Mouse (Mus musculus): Measurements from ENCODE around the gene Iars2. TPM values are rescaled to one million over a fixed set of nuclear protein-coding genes. Genes with fewer than 3 reads are reported as not detected.

Gene Iars2
- 64.7 TPM for polyA plus RNA-seq (2021)

DNA sequence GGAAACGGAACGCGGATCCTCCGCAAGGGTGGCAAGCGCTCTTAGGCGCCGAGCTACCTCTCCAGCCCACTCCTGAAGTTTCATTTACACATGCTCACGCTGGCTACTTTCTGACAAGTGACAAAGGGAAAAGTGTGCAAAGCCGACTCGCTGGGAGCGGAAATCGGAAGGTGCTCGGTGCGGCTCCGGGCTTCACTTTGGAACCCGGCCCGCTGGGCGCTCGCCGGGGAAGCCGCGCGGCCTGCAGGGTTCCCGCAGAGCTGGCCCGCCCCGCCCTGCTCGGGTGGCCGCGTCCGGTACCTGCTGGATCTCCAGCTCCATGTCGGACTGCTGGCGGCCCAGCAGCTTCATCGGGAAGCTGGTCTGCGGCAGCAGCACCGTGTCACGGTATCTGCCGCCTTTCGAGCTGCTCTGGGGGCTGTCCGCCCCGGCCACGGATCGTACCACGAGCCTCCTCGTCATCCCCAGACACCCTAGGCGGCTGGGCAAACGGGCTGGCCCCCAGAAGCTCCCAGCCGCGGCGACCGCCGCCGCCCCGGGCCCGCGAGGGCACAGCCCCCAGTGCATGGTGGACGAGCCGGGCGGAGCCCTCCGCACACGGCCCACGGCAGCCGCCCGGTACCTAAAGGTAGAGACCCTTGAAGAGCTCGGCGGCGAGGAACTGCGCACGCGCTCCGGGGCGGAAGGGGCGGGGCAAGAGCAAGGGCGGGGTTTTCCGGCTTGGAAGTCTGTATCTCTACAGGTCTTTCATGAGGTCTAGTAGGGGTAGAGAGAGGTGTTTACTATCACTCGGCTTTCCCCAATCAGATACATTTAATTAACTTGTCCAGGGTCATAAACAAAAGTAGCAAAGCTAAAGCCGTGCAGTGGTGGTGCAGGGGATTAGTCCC is at the start of gene Iars2:
Iars2 (minus strand) TSS at position 676 of the 890 bp plus-strand sequence.
- TF ChIP-seq CTCF (IDR thresholded peaks at IDR 0.05), result no peak
- ChIA-PET CTCF (interaction anchor here (0.9 to 1.4 kb wide), 2 partner anchors 13 to 14 kb away, joined by 3 read pairs; no protein-coding TSS in a partner anchor), POLR2A (interaction anchor here (1.1 to 1.3 kb wide), 2 partner anchors 16 to 22 kb away, joined by 3 read pairs; no protein-coding TSS in a partner anchor)
- in situ Hi-C loops (cut with MboI; ENCODE audit: low pct_unique_long_range_greater_than_20kb), result no loop called here
- ATAC-seq (peak; percentile 61), DNase-seq (ENCODE audit: low read depth, low spot score) (no peak)
- H3K27me3 ChIP-seq, result no peaks in the 10 kb centered on the region

DNA sequence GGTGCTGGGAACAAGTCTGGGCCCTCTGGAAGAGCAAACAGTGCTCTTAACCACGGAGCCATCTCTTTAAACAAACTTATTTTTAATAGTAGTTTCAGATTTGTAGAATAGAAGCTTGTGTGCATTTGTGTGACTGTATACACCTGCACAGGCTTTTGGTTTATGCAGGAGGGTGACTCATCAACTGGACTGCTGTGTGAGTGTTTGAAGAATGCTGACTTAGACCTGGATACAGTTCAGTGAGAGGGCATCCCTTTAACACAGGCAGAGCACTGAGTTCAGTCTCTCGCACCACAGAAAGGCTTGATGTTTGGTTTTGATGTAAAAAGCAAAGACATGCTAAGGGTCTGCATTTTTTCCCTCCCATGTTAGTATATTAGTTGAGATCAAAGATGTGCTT is 48.2 kb upstream of the Iars2 start:
- ChIA-PET CTCF (interaction anchor here (1.0 to 1.9 kb wide), 3 partner anchors 10 to 15 kb away, joined by 3 to 6 read pairs (median 4); no protein-coding TSS in a partner anchor), POLR2A (no interaction called here)
- H3K27me3 ChIP-seq, result no peaks in the 10 kb centered on the region
- TF ChIP-seq CTCF (IDR thresholded peaks at IDR 0.05), result no peak
- in situ Hi-C loops (cut with MboI; ENCODE audit: low pct_unique_long_range_greater_than_20kb), result no loop called here
- DNase-seq (ENCODE audit: low read depth, low spot score) (no peak), ATAC-seq (no peak)

GRCm38 (mm10) chr1:185376390-185376789 is 47.2 kb upstream of the Iars2 start:
- ChIA-PET CTCF (interaction anchor here (1.5 kb wide), 1 partner anchor 16 kb away, joined by 4 read pairs; no protein-coding TSS in a partner anchor), POLR2A (no interaction called here)
- DNase-seq (ENCODE audit: low read depth, low spot score), result no peak
- ATAC-seq, result peak; percentile 31
- no peak for TF ChIP-seq CTCF (IDR thresholded peaks at IDR 0.05)
- in situ Hi-C loops (cut with MboI; ENCODE audit: low pct_unique_long_range_greater_than_20kb), result no loop called here
- H3K27me3 ChIP-seq, result no peaks in the 10 kb centered on the region

DNA sequence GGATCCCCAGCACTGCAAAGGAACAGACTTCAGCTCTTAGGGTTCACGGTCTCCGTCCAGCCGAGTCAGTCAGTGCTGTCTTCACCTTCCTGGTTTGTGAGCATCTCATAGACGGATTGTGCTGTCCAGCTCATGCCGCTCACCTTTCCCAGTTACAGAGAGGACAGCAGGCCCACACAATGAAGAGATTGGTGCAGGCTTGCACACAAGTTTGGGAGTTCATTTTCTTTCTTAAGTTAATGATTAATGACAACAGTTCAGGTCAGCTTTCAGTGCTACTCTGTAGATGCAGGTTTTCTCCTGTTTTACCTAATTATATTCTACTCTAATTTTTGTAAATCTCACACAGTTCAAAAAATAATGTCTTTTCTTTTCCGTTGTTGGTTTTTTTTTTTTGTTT is 40.8 kb upstream of the Iars2 start:
- H3K27me3 ChIP-seq, result no peaks in the 10 kb centered on the region
- ChIA-PET CTCF (interaction anchor here (0.5 to 1.9 kb wide), 4 partner anchors 12 to 1423 kb away, joined by 3 to 5 read pairs (median 4); no protein-coding TSS in a partner anchor), POLR2A (no interaction called here)
- in situ Hi-C loops (cut with MboI; ENCODE audit: low pct_unique_long_range_greater_than_20kb), result no loop called here
- ATAC-seq (no peak), DNase-seq (ENCODE audit: low read depth, low spot score) (no peak)
- TF ChIP-seq CTCF (IDR thresholded peaks at IDR 0.05), result no peak

GRCm38 (mm10) chr1:185367383-185367782 is 38.2 kb upstream of the Iars2 start:
- H3K27me3 ChIP-seq, result no peaks in the 10 kb centered on the region
- ChIA-PET POLR2A (interaction anchor here (1.1 kb wide), 1 partner anchor 34 kb away, joined by 3 read pairs; no protein-coding TSS in a partner anchor), CTCF (interaction anchor here (1.1 to 2.4 kb wide), 2 partner anchors 11 to 37 kb away, joined by 3 to 6 read pairs; no protein-coding TSS in a partner anchor)
- ATAC-seq (no peak), DNase-seq (ENCODE audit: low read depth, low spot score) (no peak)
- in situ Hi-C loops (cut with MboI; ENCODE audit: low pct_unique_long_range_greater_than_20kb), result no loop called here
- TF ChIP-seq CTCF (IDR thresholded peaks at IDR 0.05), result no peak

GRCm38 (mm10) chr1:185364183-185364540 is 35.0 kb upstream of the Iars2 start:
- ChIA-PET POLR2A (interaction anchor here (1.4 kb wide), 1 partner anchor 10 kb away, joined by 4 read pairs; no protein-coding TSS in a partner anchor), CTCF (no interaction called here)
- no peak for DNase-seq (ENCODE audit: low read depth, low spot score)
- ATAC-seq, result no peak
- in situ Hi-C loops (cut with MboI; ENCODE audit: low pct_unique_long_range_greater_than_20kb), result no loop called here
- TF ChIP-seq CTCF (IDR thresholded peaks at IDR 0.05), result no peak
- no peaks in the 10 kb centered on the region for H3K27me3 ChIP-seq

GRCm38 (mm10) chr1:185363526-185364182 is 34.5 kb upstream of the Iars2 start:
- peak; percentile 74 for ATAC-seq
- no peak for TF ChIP-seq CTCF (IDR thresholded peaks at IDR 0.05)

GRCm38 (mm10) chr1:185362677-185363520 is 33.7 kb upstream of the Iars2 start, which contains the start of gene Eprs:
Gene Eprs, plus strand, starts transcription at chr1:185363044.
- POLR2A ChIA-PET, result interaction anchor here (0.6 to 1.0 kb wide), 2 partner anchors 9 to 20 kb away, joined by 3 read pairs; no protein-coding TSS in a partner anchor
- DNase-seq (ENCODE audit: low read depth, low spot score) (peak; percentile 80), ATAC-seq (peak; percentile 83)
- CTCF ChIA-PET, result no interaction called here
- no peak for TF ChIP-seq CTCF (IDR thresholded peaks at IDR 0.05)
- in situ Hi-C loops (cut with MboI; ENCODE audit: low pct_unique_long_range_greater_than_20kb), result no loop called here
- no peaks in the 10 kb centered on the region for H3K27me3 ChIP-seq

More at GRCm38 (mm10) chr1:185363526-185364182, 34.5 kb upstream of the Iars2 start:
- in situ Hi-C loops (cut with MboI; ENCODE audit: low pct_unique_long_range_greater_than_20kb), result no loop called here
- no peaks in the 10 kb centered on the region for H3K27me3 ChIP-seq
- no peak for DNase-seq (ENCODE audit: low read depth, low spot score)
- ChIA-PET CTCF (no interaction called here), POLR2A (no interaction called here)

DNA sequence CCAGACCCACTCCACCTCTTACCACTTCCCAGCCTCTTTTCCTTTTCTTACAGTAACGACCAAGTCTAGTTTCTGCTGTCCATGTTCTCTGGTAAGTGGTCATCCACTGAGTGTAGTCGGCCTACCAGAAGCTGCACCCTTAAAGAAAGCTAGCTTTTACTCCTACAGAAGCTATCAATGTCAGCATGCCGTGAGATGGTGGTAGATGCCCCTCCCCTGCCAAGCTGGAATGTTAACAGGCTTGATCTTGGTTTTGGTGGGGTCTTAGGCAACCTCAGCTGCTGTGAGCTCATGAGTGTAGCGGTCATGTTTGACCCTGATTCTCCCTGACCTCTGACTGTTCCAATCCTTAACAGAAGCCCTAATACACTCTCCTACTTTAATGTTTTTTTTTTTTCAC is 29.0 kb upstream of the Iars2 start:
- no peaks in the 10 kb centered on the region for H3K27me3 ChIP-seq
- DNase-seq (ENCODE audit: low read depth, low spot score) (no peak), ATAC-seq (no peak)
- in situ Hi-C loops (cut with MboI; ENCODE audit: low pct_unique_long_range_greater_than_20kb), result no loop called here
- no peak for TF ChIP-seq CTCF (IDR thresholded peaks at IDR 0.05)
- ChIA-PET CTCF (interaction anchor here (0.7 kb wide), 1 partner anchor 11 kb away, joined by 3 read pairs; no protein-coding TSS in a partner anchor), POLR2A (no interaction called here)

DNA sequence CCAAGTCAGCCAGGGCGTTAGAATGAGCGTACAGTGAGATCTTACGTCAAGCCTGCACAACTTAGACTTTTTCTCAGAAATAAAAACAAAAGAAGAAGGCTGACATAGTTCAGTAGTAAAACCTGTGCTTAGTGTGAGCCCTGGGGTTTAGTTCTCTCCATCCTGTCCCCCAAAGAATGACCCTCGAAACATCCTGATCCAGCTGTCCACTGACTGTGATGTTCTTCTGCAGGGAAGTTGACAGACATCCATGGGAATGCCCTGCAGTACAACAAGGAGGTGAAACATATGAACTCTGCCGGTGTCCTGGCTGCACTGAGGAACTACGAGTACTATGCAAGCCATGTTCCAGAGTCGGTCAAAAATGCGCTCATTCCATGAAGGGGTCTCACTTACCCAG is 27.1 kb upstream of the Iars2 start:
- in situ Hi-C loops (cut with MboI; ENCODE audit: low pct_unique_long_range_greater_than_20kb), result no loop called here
- CTCF ChIA-PET, result no interaction called here
- H3K27me3 ChIP-seq, result no peaks in the 10 kb centered on the region
- POLR2A ChIA-PET, result no interaction called here
- DNase-seq (ENCODE audit: low read depth, low spot score) (no peak), ATAC-seq (no peak)
- no peak for TF ChIP-seq CTCF (IDR thresholded peaks at IDR 0.05)
